Mouse (Mus musculus): ENCODE results near the gene Ccdc170.
"Not testable (repeated sequence)": the region's sequence is repeated elsewhere in the genome, so short reads cannot be mapped to it uniquely, and the experiment has no call there.

Ccdc170 gene

GRCm38 (mm10) chr10:4482355-4482754, at the start of gene Ccdc170:
Gene Ccdc170 (plus strand): TSS chr10:4482502.
- DNase-seq: no peak

- DNase-seq: no peak
Measured at GRCm38 (mm10) chr10:4432996-4433755, 49.1 kb upstream of the Ccdc170 start.

DNA sequence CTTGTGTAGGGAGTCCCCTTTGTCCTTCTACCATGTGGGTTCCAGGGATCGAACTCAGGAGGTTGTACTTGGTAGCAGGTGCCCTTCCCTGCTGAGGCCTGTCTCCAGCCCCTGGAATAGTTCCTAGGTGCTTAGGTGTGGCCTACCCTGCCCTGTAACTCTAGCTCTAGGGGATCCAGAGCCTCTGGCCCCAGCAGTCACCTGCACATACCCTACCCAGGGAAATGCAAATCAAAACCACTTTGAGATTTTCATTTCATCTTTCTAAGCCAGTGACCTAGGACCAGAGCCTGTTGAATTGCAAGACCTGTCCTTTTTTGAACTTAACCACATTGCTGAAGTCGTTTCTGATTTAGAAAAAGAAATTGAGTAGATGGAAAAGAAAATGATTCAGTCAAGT, 48.4 kb upstream of the Ccdc170 start:
- not testable (repeated sequence) for DNase-seq

DNA sequence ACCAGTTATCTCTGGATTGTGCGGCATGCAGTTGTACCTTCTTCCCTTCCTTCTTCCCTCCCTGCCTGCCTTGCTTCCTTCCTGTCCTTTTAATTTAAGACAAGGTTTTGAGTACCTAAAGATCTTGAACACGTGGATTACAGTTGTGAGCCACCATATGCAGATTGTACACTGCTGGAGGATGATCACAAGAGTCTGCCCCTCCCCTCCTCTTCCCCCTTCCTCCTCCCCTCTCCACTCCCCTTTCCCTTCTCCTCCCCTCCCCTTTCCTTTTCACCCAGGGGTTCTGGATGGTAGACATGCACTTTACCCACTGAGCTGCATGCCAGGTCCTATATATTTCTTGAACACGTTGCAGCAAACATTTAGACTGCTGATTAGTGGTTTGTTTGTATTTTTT, 46.9 kb upstream of the Ccdc170 start:
- DNase-seq: no peak

GRCm38 (mm10) chr10:4456409-4456808, 25.9 kb upstream of the Ccdc170 start:
- no peak for DNase-seq

- no peak for DNase-seq
Measured at GRCm38 (mm10) chr10:4460201-4460600, 22.1 kb upstream of the Ccdc170 start.

- DNase-seq: no peak
Measured at GRCm38 (mm10) chr10:4465799-4466198, 16.5 kb upstream of the Ccdc170 start.

GRCm38 (mm10) chr10:4469406-4469805, 12.9 kb upstream of the Ccdc170 start:
- no peak for DNase-seq

DNA sequence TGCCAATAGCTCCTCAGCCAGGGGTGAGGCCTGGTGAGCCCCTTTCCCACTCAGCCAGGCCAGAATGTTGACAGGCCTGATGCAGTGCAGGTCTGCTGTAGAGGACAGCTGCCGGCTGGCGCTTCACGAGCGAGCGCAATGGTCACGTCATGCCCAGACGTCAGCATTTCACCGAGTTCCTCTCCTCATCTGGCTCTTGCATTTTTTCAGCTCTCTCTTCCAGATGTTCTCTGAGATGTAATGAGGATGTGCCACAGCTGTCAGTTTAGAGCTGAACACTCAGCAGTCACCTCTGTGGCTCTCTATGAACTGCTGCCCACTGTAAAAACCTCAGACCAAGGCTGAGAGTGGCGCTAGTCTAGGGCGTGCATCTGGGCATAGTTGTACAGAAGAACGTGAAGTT, 8.7 kb upstream of the Ccdc170 start:
- no peak for DNase-seq

DNA sequence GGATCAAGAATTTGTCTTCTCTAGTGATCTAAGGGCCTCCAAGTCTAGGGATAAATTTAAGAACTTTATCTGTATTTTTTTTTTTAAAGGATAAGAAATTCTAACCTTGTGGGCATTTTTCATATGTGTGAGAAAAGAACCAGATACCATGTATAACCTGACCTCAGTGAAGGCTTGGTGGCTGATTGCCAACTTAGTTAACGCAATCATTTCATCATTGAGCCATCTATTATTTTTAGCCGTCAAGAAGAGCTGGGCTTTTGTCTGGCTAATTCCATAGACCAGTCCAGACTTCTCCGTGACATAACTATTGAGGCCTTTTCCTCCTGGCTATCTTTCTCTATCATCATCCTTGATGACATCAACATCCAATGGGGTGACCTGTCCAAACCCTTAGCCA, 6.9 kb upstream of the Ccdc170 start:
- no peak for DNase-seq

- DNase-seq: no peak
Measured at GRCm38 (mm10) chr10:4476604-4477003, 5.7 kb upstream of the Ccdc170 start.

- DNase-seq: no peak
Measured at GRCm38 (mm10) chr10:4480929-4481328, 1.4 kb upstream of the Ccdc170 start.

DNA sequence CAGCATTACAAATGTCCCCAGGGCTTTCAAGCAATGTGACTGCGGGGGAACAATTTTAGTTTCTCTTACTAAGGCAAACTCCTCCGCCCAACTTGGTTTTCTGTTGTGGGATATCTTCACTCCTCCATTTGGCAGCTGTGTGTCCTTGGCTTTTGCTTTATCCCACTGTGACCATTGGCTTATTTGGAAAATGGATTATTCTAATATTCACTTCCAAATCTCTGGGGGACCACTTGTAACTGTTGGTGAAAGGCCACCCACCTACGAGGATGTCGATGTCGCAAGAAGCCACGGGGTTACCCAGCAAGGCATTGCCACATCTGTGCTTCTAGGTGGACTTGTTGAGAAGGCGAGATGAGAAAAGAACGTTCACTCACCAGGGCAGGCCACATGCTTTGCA, 607 bp upstream of the Ccdc170 start:
- no peak for DNase-seq

- no peak for DNase-seq
Measured at GRCm38 (mm10) chr10:4483848-4484247, 1.5 kb downstream of the Ccdc170 start.

DNA sequence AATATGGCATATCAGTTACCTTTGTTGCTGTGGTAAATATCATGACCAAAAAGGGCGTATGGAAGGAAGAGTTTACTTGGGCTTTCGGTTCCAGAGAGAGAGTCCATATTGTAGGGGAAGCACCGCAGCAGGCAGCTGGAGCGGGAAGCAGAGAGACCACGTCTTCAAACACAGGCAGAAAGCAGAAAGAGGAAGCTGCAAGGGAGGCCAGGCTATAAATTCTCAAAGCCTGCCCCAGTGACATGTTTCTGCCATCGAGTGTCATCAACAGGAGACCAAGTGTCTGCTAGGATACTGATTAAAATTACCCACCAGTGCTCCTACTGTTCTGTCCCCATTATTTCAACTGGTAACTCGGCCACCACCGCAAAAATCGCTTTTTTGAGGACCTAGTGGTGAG, 2.7 kb downstream of the Ccdc170 start:
- no peak for DNase-seq

GRCm38 (mm10) chr10:4489865-4490264, 7.6 kb downstream of the Ccdc170 start:
- DNase-seq: no peak

GRCm38 (mm10) chr10:4491281-4491680, 9.0 kb downstream of the Ccdc170 start:
- no peak for DNase-seq

DNA sequence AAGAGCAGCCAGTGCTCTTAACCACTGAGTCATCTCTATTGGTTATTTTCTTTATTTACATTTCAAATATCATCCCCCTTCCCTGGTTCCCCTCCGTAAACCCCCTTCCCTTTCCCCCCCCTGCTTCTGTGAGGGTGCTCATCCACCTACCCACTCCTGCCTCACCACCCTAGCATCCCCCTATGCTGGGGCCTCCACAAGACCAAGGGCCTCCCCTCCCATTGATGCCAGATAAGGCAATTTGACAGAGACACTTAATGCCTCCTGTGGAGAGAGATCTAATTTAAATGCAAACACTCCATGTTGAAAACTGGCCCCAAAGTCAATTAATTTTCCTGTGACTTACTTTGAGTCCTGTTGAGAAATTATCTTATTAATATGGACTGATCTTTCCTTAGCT, 9.7 kb downstream of the Ccdc170 start:
- DNase-seq: no peak

DNA sequence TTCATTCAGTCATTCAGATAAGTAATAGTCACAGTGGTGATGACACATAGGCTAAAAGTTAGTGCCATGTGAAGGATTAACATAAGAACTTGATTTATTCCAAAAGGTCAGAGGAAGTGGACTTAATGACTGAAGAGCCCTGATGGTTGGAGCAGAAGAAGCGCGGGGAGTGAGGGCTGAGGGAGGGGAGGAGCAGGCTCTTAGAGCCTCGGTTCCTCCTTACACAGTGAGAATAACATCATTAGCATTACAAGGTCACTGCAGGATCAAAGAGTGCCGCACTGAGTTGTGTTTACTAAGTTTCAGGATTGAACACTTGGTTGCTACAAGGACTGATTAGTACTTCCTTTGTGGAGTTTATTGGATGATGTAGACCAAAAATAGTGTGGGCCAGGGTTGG, 10.6 kb downstream of the Ccdc170 start:
- DNase-seq: no peak

DNA sequence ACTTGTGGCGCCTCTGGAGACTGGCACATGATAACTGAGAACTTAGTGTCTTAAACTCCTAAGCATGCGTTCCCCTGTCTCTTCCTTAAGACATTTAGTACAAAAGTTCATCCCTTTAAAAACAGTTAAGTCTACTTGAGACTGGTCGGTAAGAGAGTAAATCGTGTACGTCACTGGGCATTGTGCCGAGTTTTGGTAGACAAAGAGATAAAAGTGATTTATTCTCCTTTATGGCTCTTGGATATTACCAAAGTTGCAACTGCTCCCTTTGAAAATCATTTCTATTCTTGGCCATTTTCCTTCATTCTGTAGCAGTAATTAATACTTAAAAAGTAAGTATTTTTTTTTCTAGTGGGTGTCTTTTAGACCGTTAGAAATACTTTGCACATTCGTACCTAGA, 20.9 kb downstream of the Ccdc170 start:
- DNase-seq: no peak

DNA sequence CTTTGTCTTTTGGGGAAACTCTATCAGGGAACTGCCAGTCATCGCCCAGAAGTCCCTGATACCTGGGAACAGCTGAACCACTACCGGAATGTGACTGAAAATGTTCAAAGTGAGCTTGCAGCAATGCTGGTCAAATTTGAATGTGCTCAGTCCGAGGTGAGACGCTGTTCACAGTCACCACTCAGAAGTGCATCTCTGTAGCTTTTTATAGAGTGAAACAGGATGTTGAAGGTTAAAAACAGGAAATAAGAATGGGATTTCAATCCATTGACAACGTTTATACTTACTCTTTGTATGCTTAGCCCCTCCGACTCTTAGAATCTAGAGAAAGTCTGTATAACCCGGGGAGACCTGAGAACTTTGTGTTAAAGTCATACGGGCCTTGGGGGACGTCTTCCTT, 30.4 kb downstream of the Ccdc170 start:
- DNase-seq: no peak

GRCm38 (mm10) chr10:4517614-4518013, 35.3 kb downstream of the Ccdc170 start:
- no peak for DNase-seq

DNA sequence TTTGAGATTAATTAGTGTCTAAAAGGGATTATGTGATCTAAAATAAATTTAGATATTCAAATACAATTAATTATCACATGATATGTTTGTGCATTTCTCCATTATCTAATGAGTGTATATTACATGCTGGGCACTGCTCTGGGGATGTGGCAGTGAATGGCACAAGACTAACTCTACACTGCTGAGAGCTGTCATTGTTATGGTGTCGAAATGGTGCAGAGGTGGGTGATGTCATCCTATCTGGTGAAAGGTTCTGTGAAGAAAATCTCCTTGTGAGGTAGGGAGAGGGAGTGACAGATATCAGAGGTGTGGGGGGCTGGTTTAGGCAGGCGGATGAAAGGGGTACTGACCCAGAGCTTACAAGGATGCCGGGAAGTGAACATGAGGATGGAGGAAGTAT, 37.3 kb downstream of the Ccdc170 start:
- DNase-seq: no peak

GRCm38 (mm10) chr10:4520394-4521102, 38.2 kb downstream of the Ccdc170 start:
- no peak for DNase-seq

GRCm38 (mm10) chr10:4522116-4522515, 39.8 kb downstream of the Ccdc170 start:
- no peak for DNase-seq

All from right cerebral cortex, postnatal 4 days (tissue).